Mouse (Mus musculus) NIH3T3 (cell line): ENCODE measurements around the gene Acot6.
A peak's percentile ranks its signal among the peaks of the same experiment; 100 is the strongest.
"Not testable (repeated sequence)": the region's sequence is repeated elsewhere in the genome, so short reads cannot be mapped to it uniquely, and the experiment has no call there.

Experiments
- DNase-seq: peaks from one replicate; pipeline ENCODE4 v3.0.0-alpha.2; 2012; ENCODE audit warnings: low read depth

The Acot6 gene

GRCm38 (mm10) chr12:84100604-84101492, at the start of gene Acot6:
Acot6 (plus strand) TSS chr12:84100654.
- DNase-seq = not testable (repeated sequence)

- DNase-seq = not testable (repeated sequence)
Measured at GRCm38 (mm10) chr12:84050744-84051143, 49.7 kb upstream of the Acot6 start.

DNA sequence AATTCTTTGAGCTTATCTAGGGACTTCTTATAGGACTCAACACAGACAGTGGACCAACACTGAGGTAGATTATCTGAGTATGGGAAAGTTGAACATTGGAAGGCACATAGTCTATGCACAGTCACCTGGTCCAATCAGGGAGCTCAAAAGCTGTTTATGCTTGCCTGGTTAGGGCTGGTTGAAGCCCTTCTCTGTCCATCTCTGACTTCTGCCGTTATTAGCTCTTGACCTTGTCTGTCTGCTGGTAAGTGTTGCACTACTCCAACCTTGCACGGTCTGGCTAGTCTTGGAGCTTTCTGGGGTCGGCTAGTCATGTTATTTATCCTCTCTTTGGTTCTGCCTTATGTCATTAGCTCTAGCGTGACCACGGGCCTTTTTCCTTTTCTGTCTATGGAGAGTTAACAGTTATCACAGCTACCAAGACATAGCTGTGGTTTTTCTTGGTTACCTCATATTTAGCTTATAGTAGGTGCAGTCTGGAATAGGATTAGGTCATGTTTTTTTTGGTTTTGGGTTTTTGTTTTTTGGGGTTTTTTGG, 48.4 kb upstream of the Acot6 start, which contains the start of gene Acot3:
Gene Acot3, plus strand, starts transcription at position 208 of the 538 bp plus-strand sequence.
- no peak for DNase-seq

- DNase-seq = no peak
Measured at GRCm38 (mm10) chr12:84052609-84053008, 47.8 kb upstream of the Acot6 start.

- no peak for DNase-seq
Measured at GRCm38 (mm10) chr12:84053173-84053572, 47.3 kb upstream of the Acot6 start.

- DNase-seq = no peak
Measured at GRCm38 (mm10) chr12:84053679-84054391, 46.6 kb upstream of the Acot6 start.

- DNase-seq = peak; percentile 83
Measured at GRCm38 (mm10) chr12:84060946-84061345, 39.5 kb upstream of the Acot6 start.

- no peak for DNase-seq
Measured at GRCm38 (mm10) chr12:84062336-84062735, 38.1 kb upstream of the Acot6 start.

DNA sequence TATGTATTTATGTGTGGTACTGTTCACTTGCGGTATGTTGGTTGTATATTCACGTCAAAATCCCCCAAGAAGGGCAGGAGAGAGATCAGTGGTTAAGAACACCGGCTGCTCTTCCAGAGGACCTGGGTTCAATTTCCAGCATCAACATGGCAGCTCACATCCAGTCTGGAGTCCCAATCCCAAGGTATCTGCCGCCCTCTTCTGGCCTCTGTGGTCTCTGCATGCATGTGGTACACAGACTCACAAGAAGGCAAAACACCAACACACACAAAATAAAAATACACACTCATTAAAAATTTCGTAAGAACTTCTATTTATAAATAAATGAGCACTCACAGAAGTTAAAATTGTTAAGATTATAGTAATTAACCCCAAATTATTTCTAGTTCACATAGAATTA, 37.2 kb upstream of the Acot6 start:
- peak; percentile 33 for DNase-seq

DNA sequence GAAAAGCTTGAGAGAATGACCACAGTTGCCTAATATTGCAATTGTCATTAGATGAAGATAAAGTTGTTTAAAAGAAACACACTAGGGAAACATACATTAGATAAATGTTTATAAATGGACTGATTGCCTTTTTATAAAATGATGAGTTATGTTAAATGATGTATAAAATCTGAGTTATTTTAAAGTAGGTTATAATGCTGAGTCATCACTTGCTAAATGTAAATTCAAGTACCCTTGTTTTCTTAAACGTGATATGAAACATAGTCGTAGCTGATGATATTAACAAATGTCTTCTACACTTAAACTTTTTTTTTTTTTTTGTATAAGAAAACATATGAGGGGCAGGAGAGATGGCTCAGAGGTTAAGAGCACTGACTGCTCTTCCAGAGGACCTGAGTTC, 36.6 kb upstream of the Acot6 start:
- no peak for DNase-seq

DNA sequence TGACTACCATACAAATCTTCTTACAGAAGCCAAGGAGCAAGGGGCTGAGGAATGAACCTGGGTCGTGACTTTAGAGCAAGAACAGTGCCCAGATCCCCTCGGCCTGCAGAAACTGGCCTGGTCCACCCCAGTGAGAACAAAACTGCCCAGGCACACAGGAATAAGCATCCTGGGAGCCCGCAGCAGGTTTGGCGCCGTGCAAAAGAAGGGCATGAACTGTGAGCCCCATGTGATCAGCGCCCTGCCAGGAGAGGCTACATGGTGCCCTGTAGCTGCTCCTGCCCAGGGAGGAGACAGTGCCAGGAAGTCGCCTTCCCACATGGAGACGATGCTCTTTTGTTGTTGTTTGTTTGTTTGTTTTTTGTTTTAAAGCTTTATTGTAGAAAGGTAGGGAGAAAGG, 35.8 kb upstream of the Acot6 start:
- DNase-seq = no peak

- no peak for DNase-seq
Measured at GRCm38 (mm10) chr12:84067752-84068151, 32.7 kb upstream of the Acot6 start.

DNA sequence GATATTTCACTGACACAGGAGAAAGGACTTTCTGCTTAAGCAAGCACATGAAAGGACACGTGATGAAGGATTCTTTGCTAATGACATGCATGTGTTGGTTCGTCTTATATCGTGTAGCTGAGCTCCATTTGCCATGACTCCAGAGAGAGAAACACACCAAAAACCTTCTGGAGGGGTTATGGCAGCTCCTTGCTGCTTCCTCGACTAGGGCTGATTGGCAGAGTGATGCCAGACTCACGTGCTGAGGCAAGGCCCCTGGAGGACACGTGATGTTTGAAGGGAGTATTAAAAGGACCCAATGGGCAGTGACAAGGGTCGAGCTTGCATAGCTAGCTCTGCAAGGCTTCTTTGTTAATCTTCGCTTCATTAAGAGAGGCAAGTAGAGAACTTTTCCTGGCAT, 32.2 kb upstream of the Acot6 start:
- no peak for DNase-seq

GRCm38 (mm10) chr12:84068986-84069385, 31.5 kb upstream of the Acot6 start, which contains the start of gene Acot5:
Acot5 (plus strand) TSS chr12:84069325.
- no peak for DNase-seq

- DNase-seq = not testable (repeated sequence)
Measured at GRCm38 (mm10) chr12:84069582-84069981, 30.9 kb upstream of the Acot6 start.

DNA sequence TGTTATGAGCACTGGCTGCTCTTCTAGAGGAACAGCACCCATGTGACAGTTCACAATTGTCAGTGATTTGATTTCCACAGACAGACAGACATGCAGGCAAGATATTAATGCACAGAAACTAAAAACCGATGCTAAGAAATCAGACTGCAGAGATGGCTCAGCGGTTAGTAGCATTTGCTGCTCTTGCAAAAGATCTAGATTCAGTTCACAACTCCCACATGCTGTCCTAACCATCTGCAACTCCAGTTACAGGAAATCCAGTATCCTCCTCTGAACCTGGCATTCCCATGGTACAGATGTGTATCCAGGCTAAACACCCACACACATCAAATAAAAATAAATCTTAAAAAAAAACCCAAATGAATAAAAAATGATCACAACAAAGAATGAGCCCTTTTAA, 28.8 kb upstream of the Acot6 start:
- DNase-seq = no peak

DNA sequence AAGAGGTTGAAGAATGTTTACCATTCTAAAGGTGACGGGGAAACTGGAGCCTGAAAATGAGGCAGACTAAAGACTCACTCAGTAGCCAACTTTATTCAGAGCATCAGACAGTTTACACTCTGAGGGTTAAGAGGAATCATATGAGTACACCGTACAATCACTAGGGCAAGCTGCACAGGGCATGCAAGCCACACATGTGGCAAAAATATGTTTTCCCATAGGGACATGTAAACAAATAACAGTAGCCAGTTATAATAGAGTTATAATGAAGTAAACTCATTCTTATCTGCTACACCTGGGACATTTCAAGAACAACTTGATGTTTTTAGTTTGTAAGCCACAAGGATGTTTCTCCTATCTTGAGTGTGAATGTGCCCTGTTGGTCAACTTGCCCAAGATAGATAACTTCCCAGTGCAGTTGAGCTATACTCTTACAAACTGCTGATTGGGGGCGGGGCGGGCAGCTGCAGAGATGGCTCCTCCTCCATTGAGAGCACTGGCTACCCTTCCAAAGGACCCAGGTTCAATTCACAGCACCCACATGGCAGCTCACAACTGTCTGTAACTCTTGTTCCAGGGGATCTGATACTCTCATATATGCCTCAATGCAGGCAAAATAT, 23.0 kb upstream of the Acot6 start:
- DNase-seq = no peak

DNA sequence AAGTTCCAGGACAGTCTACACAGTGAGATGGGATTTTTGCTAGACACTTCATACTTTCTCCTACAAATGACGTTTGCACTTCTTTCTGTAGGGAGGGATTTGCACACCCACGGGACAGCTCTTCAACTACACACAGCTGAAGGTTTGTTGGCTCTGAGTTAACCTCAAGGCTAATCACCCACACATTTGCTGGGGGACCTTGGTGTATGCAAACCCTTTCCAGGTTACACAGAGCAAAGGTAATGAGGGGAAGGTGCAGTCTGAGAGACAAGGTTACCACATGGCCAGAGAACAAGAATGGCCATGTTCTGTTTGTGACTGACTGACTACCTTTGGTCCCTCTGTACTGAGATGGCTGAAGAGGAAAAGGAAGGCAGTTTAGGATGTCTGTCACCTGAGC, 16.6 kb upstream of the Acot6 start:
- DNase-seq = no peak

DNA sequence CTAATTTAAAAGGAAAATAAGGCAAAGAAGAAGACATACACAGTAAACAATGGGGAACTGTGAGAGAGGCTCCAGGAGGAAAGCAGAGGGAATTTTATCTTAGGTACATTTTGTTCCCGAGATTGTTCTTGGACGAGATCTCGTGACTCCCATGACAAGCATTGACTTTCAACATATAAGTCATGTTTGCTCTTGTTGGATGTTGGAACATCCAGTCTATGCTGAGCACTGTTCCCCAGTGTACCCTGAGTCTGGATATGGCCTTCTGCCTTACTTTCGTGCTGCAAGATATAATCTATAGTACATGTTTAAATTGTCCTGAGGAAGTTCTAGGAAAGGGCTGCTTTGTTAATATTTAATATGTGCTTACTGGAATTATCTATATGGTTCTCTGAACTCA, 15.9 kb upstream of the Acot6 start:
- no peak for DNase-seq

- not testable (repeated sequence) for DNase-seq
Measured at GRCm38 (mm10) chr12:84094666-84095065, 5.8 kb upstream of the Acot6 start.

GRCm38 (mm10) chr12:84099605-84100004, 849 bp upstream of the Acot6 start:
- DNase-seq = no peak

DNA sequence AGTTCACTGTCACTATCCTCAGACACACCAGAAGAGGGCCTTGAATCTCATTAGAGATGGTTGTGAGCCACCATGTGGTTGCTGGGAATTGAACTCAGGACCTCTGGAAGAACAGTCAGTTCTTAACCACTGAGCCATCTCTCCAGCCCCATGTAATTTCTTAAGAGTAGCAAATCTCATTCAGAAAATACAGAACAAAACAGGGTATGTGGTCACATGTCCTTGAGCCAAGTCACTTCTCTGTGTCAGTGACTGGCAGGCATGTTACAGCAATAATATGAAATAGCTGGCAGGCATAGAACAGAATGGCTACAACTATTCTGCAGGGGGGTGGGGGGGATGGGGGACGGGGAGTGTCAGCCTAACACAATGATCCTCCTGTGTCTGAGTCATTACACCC, 383 bp upstream of the Acot6 start:
- no peak for DNase-seq
